Mouse (Mus musculus) heart, adult 18-20 months (tissue): Measurements from ENCODE around the gene Setd3. TPM values are rescaled to one million over a fixed set of nuclear protein-coding genes. Genes with fewer than 3 reads are reported as not detected.
A peak's percentile ranks its signal among the peaks of the same experiment; 100 is the strongest.

ENCODE experiments used
- DNase-seq, 2 experiments: peaks; one replicate each; pipeline ENCODE4 v3.0.0; 2021 to 2022; ENCODE audit warnings: mixed read lengths in 1 of 2
- long read RNA-seq, 2 experiments: library from polyadenylated mRNA; stranded (forward); transcript quantifications; one replicate each; pipeline ENCODE4 v2.0.0; 2021
- total RNA-seq, 2 experiments: library from RNA; stranded (reverse); gene quantifications; 2 replicates each; pipeline ENCODE4 v1.2.3; 2021

Setd3 gene
- 10 to 100 TPM; 89.9 to 97.2 TPM for total RNA-seq
- long read RNA-seq, experiment 1, transcript Setd3-201 (13 exons, 2,755 nt) = major isoform, 75 of 106 reads
- long read RNA-seq, experiment 1, partial matches to known transcripts = 10 of 106 reads
- long read RNA-seq, experiment 1, other reads (novel, unspliced or antisense) = 19 of 106 reads
- long read RNA-seq, experiment 2, transcript Setd3-201 (13 exons, 2,755 nt) = major isoform, 24 of 40 reads
- long read RNA-seq, experiment 2, partial matches to known transcripts = 1 of 40 reads
- long read RNA-seq, experiment 2, other reads (novel, unspliced or antisense) = 15 of 40 reads

DNA sequence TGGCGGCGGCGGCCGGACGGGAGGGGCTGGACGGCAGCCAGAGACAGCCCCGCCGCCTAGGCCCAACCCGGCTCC, at the start of gene Setd3:
TSS of gene Setd3 (minus strand) at position 69 of the 75 bp plus-strand sequence.
- no peak for DNase-seq

DNA sequence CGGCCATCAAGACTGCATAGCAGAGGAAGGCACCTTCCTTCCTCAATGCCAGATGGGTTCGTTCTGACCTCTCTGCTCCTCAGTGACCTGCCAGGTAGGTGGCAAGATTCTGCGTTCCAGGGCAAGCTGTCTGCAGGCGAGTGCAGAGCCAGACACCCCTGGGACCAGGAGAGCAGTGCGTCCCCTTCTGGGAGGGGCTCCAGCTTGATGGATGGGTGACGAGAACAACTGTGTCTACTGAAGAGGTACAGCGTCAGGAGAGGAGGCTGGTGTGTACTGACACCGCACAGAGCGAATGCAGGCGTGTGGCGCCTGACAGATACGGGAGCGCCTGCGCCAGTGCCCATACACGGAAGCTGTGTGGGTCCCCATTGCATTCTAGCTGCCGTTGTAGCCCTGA, 48.4 kb upstream of the Setd3 start:
- DNase-seq = no peak

DNA sequence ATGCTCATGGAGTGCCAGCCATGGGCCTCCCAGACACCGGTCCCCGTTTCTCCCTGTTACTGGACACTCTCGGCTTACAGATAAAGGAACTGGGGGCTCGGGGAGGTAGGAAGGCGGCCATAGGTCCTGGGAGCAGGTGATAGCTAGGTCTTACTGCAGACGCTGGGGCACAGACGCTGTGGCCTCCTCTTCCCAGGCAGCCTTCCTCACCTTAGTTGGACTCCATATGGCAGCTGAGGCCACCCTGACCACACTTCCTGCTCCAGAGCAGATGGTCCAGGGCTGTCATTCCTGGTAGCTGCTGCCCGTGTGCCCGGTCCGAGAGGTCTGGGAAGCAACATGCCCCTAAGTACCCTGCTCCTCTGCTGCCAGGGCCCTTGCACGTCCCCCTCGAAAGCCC, 47.8 kb upstream of the Setd3 start:
- DNase-seq = no peak

DNA sequence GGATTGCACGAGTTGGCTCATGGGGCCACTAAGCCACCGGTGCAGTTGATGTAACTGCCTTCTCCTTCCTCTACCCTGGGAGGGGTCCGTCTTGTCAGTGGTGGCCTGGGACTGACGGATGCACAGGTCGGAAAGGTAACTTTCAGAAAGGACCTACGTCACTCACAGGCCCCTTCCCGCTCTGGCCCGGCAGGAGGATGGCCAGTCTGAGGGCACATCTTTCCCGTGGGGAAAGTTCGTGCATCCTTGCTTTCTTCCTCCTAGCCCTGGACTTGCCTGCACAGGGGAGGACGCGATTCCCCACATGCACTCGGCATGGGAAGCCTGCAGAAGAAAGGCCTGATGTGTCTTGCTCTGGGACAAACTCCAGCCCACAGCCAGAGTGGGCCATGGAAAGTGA, 47.1 kb upstream of the Setd3 start:
- no peak for DNase-seq

DNA sequence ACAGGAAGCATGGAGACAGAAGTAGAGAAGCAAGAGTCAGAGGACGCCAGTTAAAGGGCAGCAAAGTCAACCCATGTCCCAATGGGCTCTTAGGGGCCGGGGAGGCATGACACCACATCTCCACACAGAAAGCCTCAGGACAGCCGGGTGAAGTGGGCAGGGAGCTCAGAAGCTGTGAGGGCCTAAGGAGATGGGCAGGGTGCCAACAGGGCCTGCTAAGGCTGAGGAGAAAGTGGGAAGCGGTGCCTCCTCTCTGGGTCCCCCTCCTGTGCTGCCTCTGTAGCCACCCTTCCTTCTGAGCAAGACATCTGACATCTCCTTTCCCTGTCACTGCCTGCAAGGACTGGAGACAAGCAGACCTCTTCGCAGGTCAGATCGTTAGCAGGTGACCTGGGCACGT, 46.7 kb upstream of the Setd3 start:
- no peak for DNase-seq

DNA sequence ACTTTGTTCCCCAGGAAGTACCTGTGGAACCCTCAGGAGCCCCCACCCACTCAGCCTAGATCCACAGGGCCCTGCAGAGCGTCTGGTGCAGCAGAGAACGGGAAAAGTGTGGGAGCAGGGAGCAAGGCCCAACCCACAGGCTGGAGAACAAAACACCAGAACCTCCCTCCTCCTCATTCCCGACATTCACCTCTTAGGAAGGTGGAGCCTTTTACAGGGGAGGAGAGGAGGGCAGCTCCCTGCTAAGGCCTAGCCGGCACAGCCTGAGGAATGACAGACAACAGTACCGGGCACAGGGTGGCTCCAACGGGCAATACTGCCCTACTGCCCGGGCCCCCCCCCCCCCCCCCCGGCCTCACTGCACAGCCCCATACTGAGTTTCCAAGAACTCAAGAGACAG, 44.2 kb upstream of the Setd3 start:
- DNase-seq = no peak

DNA sequence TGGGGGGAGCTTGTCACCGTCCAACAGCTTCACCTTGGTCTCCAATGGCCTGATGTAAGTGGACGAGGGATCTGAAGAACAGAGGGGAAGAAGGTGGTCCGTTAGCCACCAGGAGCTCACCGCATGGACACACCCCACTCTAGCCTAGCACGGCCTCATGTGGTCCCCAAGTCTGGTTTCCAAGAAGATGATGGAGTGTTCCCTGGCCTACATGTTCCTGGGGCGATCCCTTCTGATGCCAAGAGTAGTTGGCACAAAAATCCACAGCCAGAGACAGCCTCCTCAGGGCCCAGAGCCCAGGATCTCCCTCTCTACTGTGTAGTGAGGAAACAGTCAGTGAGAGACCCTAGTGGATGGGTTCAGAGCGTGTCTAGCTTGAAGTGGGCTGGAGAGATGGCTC, 42.6 kb upstream of the Setd3 start:
- DNase-seq = no peak

DNA sequence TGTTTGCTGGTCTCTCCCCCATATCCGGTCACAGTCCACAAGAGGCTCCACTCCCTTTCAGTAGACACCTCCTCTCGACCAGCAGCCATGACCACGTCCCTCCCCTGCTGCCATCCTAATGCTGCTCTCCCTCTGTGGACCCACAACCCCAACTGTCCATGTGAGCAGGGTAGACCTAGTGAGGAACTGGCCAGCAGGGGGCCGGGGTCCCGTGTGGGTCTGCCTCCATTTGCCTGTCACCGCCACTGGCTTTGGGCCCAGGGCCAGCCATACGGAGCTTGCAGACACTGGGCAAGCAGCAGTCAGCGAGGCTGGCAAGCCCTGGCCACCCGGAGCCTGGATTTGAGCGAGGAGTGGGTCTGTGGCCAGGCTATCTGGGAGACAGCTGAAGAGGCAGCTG, 42.1 kb upstream of the Setd3 start:
- no peak for DNase-seq

DNA sequence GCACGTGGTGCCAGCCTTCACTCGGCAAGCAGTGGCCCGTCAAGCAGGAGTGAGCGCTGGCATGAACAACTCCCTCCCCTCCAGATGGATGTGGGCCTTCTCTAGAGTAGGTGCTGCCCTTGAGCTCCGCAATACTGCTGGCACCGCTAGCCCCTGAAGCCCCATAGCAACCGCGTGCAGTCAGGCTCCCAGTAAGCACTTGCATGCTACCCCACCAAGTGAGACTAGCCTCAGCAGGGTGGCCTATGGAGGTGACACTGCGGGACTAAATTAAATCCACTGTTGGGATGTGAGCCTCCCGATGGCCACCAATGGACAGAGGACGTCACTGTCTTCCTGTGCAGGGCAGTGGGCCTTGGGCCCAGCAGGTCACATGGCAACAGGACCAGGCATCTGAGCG, 41.5 kb upstream of the Setd3 start:
- peak in 1 of 2 experiments; percentile 30 for DNase-seq

DNA sequence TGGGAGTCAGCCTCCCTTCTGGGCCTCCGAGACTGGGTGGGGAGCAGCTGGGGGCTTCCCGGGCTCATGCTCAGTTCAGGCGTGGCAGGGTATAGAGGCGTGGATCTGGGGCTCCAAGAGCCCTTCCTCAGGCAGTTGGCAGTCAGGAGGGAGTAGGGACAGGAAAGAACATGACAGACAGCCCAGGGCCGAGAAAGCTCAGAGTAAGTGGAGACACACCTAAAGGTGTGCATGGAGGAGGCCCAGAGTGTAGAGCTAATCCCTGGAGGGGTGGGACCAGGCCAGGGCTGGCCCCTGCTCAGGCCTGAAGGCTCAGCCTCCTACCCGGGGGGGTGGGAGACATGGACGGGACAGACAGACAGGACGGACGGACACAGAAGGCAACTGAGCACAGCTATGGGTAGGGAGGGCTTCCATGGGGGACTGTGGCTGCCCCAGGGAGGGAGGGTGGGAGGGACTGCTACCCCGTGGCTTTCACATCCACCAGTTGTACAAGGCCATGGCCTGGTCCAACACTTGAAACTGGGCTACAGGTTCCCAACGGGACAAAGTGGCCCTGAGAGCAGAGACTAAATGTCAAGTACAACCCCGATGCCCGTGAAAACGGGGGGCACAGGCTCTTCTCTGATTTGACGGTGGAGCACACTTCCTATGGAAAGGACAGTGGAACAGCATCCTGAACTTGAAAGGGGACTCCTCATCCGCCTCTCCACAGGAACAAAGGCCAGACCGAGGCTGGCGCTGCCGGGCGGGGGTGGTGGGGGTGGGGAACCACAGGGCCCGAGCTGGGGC, 40.9 kb upstream of the Setd3 start:
- DNase-seq = no peak

DNA sequence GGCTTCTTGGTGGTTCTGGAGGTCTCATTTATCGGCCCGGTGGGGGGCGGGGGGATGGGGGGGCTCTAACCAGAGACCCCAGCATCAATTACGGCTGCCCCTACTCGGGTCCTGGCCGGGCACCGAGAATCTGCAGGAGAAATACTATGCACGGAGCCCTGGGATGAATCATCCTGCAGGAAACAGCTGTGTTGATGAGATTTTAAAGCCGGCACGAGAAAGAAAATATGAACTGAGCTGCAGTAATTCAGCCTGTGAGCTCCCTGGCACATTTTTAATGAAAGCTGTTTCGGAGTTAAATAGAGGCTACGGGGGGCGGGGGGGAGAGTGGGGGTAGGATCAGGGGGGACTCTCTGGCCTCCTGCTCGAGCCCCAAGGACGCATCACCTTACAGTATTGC, 40.0 kb upstream of the Setd3 start:
- no peak for DNase-seq

DNA sequence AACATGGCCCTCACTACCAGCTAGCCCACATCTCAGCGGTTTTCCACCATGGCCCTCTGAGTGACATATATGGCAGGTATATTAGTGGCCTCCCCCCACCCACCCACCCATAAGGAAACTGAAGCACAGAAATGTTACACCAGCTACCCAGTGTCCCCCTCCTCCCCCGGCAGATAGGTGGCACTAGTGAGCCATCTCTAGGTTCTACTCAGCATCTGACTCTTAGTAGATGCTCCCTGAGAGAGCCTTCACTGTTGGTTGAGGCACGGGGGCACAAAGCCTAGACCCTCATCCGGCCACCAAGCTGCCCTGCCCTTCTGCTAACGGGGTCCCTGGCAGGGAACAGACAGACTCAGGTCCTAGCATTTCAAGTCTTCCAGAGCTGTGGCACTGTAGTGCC, 38.5 kb upstream of the Setd3 start:
- DNase-seq = peak; percentile 59 to 81

DNA sequence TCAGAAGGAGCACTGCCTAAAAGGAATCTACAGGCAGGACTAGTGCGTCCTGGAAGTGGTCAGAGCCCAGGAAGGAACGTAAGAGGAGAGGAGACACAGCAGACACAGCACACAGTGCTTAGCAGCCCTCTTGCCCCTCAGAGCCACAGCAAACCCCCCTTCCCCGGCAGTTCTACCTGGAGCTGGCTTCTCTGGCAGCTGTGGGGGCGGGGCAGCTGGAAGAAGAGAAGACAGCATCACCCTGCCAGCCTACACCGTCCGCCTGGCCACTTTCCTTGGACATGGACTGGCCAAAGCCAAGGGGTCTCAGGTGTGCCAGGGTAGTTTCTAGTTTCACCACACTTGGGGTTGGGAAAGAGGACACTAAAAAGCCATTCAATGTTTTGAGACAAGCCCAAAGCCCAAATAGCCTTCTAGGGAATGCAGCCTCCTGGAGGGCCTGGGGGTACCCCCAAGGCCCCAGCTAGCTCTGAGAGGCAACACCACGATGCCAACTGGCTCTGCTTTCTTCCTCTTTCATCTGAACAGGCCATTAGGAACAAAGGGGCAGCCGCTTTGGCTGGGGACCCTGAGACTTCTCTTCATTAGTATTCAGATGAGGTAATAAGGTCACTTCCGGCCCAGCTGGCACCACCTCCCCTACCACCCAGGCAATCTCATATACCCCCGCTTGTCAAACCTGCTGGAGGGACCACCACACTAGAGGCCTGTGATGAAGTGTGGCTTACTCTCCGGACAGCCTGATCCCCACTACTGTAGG, 37.7 kb upstream of the Setd3 start:
- DNase-seq = no peak

DNA sequence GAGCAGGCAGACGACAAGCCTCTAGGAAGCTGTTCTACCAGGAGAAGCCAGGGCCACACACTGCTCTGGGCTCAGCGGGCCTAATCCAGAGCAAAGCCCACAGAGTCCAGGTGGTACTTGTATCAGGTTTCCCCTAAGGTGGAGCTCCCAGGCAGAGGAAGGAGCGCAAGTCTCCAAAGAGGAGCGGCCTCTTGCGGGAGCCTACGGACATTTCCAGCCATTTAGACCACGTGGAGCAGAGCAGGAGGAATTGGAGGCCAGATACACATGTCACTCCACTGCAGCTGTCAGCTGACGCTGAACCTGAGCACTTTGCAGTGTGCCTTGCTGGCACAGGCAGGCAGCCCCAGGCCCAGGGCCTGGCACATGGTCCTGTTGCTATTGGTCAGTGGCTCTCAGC, 36.0 kb upstream of the Setd3 start:
- no peak for DNase-seq

DNA sequence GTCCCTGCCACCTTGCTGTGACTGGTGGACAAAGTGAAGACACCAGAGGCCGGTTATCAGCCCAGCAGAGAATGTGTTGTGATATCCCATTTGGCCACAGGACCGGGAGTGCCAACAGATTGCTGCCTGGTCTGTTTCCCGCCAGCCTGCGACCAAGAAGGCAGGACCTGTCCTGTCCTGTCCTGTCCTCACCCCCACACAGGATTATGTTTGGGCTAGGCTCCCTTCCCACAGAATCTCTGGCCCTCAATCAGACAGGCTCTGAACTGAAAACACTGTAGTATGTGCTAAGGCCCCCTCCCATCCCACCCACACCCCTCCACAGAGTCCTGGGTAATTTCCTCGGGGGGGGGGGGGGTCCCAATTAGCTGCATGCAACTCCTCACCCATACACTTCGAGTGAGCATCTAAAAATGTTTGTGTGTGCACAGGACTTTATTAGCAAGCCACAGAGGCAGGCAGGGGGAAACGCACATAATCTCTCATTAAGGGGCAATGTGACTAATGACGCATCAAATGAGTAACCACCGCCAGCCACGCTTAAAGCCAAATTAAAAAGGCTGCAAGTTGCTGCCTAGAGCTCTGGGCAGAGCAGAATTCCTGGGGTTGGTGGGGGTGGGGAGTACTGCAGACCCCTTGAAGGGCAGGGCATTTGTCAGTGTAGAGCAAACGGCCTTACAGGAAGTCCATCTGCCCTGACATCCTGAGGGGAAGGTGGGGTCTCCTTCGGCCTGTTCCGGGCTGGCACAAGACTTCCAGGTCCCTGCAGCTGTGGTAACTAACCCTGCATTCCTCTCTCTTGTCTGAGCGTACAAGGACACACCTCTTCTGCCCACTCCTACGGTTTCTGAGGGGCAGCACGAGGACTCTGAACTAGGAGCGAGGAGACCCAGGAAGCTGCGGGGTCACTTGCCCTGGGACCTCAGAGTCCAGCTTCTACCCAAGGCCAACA, 34.3 kb upstream of the Setd3 start:
- no peak for DNase-seq

DNA sequence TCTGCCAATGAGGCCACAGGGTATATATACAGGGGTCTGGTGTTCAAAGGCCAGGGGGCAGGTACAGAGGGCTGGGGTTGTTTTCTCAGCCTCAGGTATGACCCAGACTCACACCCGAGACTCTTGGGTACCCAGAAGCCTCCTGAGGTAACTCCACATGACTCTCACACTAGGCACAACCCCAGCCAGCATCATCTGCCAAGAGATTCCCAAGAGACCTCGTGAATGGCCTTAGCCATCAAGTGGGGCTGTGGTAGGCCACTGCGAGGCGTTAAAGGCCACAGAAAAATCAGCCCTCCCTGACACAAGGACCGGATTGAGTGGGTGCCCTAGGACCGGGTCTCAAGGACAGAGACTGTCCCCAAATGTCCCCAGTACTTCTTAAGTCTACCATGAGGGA, 33.4 kb upstream of the Setd3 start:
- DNase-seq = no peak

DNA sequence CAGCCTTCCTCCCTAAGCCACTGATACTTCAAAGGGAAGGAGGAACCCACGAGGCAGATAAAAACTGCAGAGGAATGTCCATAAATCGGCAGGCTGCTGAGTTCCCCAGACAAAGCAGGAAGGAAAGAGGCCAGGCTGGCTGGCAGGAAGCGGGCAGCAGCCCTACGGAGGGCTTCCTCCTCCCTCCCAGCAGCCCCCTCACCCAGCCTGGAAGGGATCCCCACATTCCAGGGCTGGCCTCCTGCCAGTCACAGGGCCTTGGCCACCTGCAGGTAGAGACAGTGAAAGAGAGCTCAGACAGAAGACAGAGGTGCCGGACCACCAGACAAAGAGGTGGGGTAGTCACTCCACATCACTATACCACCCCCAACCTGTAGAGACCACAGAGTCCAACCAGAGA, 33.0 kb upstream of the Setd3 start:
- DNase-seq = no peak

DNA sequence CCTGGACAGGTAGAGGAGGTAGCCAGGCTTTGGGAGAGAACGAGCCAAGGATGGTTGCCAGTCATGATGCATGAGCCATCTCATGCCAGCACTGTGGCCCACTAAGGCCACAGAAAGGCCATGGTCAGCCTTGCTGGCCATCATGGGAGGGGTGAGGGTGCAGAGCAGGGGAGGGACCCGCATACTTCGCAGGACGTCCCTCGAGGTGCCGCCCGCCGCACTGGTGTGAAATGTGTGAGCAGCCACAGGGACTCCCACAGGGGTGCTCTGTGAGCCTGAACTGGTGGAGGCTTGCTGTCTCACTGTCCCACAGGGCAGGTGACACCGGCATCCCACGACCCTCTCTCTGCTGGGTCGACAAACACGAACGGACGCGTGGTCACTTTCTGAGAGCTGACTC, 31.5 kb upstream of the Setd3 start:
- DNase-seq = no peak

DNA sequence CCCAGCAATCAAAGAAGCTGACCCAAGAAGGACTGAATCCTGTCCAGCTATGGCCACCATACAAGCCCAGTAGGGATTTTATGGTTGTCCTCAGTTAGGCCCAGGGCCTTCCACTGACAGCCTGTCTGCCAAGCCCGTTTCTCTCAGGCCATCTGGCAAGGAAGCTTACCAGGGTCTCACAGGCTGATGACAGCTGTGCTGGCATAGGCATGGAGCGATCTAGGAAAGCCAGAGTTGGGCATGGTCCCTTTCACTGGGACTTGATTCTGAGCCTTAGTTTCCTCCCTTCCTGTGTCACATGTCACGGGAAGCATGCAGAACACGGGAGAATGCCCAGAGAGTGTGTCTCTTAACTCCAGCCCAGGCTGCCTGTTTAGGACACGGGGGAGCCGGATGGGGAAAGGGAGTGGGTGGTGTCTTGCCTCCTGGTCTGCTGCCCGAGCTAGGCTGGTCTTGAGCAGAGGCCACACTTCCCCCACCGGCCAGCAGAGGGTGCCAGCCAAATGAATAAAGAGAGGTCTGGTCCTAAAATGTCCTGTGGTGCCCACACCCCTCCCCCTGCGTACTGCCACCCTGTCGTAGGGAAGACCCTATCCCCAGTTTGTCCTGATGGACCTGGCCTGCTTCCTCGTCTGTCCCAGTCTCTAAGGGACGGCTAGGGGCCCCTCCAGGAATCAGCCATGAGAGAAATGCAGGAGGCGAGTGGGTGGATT, 29.8 kb upstream of the Setd3 start:
- DNase-seq = peak; percentile 73 to 90

DNA sequence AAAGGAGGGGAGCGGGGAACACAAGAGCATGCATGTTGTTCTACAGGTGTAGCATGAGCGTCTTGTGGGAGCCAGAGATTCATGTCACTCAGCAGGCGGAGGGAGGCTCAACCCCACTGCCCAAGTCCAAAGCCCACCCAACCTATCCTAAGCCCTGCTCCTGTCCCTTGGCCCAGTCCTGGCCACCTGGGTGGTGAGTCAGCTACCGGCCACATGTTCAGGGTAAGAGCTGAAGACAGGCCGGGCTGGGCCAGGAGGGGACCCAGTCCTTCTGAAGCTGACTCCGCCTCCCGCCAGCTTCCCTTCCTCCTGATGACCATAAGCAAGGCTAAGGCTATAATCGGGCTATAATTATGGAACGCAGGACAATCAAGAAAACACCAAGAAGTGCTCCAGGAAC, 29.1 kb upstream of the Setd3 start:
- no peak for DNase-seq

DNA sequence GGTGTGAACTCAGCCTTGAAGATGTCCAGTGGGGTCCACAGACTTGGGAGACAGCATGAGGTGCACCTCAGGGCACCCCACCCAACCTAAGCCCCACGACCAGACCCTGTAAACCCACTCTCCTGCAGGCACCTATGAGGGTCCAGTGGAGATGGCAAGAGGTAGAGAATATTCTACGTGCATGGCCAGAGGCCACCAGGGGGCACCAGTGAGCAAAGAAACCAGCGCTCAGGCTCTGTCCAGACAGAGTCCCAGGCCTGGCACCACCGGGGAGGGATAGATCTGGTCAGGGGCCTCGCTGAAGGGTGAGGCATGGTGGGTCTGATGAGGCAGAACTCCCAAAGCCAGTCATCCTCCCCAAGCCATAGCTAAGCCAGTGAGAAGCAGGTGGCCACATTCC, 27.5 kb upstream of the Setd3 start:
- DNase-seq = peak; percentile 54 to 90

DNA sequence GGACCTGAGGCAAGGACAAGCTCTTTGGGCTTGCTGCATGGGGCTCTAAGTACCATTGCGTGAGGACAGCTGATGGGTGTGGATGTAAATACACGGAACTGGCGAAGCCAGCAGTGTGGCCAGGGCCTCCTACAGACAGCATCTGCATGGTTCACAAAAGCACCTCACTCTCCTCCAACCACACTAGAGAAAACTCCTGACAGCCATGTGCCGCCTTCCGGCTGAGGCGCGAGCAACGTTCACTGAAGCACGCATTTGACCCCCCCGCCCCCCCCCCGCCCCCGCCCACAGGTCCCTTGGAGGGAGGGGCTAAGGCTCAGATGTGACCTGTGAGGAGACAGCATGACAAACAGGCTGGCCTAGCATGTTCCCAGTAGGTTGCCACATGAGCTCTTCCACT, 25.9 kb upstream of the Setd3 start:
- DNase-seq = no peak
